Mouse (Mus musculus) embryonic facial prominence, embryonic 12.5 days (tissue): Measurements from ENCODE around the gene Abhd15. TPM values are rescaled to one million over a fixed set of nuclear protein-coding genes. Genes with fewer than 3 reads are reported as not detected.

Experiments used
- ATAC-seq: fragments of 200-750 bp; cut with Nextera tagmentation; 2 replicates; pipeline ENCODE4 v1.8.0; 2017; ENCODE audit not compliant: insufficient number of reproducible peaks, insufficient read depth, low FRiP score, low TSS enrichment
- H3K27ac ChIP-seq: fragments of 300-500 bp; sonication (generic); 2 replicates; pipeline ENCODE4 v1.5.1; 2016; ENCODE audit warnings: mild to moderate bottlenecking
- H3K27me3 ChIP-seq: fragments of 300-500 bp; sonication (generic); 2 replicates; pipeline ENCODE4 v1.6.1; 2016; ENCODE audit warnings: mild to moderate bottlenecking, moderate library complexity
- H3K36me3 ChIP-seq: fragments of 300-500 bp; sonication (generic); 2 replicates; pipeline ENCODE4 v1.6.1; 2016; ENCODE audit warnings: mild to moderate bottlenecking
- H3K4me1 ChIP-seq: fragments of 300-500 bp; sonication (generic); 2 replicates; pipeline ENCODE4 v1.6.1; 2016
- H3K4me2 ChIP-seq: fragments of 300-500 bp; sonication (generic); replicated peaks from 2 replicates; pipeline ENCODE4 v1.6.1; 2016; ENCODE audit warnings: mild to moderate bottlenecking, moderate library complexity
- H3K4me3 ChIP-seq: fragments of 300-500 bp; sonication (generic); 2 replicates; pipeline ENCODE4 v1.5.1; 2016; ENCODE audit warnings: mild to moderate bottlenecking
- H3K9ac ChIP-seq: fragments of 300-500 bp; sonication (generic); 2 replicates; pipeline ENCODE4 v1.6.1; 2016; ENCODE audit warnings: mild to moderate bottlenecking, moderate library complexity
- H3K9me3 ChIP-seq: fragments of 300-500 bp; sonication (generic); 2 replicates; pipeline ENCODE4 v1.6.1; 2016; ENCODE audit warnings: mild to moderate bottlenecking, moderate library complexity
- WGBS: fragments of 180-500 bp; shearing (Covaris S2); methylation state at CpG from one replicate; pipeline ENCODE4 v1.1.7; 2016; 5-methylcytosine and 5-hydroxymethylcytosine counted together
- polyA plus RNA-seq: library from polyadenylated mRNA; unstranded; fragments of >200 nt; fragmentation: Nextera tagmentation; extraction: Ambion mirVana; gene quantifications from 2 replicates; pipeline ENCODE4 v1.2.1, GENCODE M21; 2016

Gene Abhd15
- polyA plus RNA-seq, 1 experiment from 2014 or later, result 2.8 TPM

DNA sequence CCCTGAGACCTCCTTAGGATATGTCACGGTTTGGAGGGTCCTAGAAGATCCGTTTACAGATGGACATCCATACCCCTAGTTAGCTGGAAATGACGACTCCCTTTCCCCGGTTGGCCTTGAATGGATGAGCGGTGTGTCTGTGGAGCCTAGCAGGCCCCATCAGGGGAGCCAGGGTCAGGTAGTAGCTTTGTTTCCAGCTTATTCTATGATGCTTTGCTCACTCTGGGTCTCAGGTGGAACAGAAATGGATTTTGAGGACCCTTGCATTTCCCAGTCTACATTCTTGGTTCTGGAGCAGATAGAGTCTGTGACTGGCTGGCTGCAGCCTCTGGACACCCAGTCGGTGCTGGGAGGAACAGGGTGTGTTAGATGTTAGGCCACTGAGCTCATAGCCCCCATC lies 20.1 kb upstream of the Abhd15 start:
- ATAC-seq, result no peak
- Histone ChIP-seq H3K36me3 (peaks cover 11% of the 10 kb centered on the region), H3K27me3 (no peaks in the 10 kb centered on the region), H3K27ac (peak overlapping the region; percentile 86), H3K4me2 (peak overlapping the region; percentile 95), H3K9ac (peak overlapping the region; percentile 96), H3K4me1 (peaks cover 56% of the 10 kb centered on the region), H3K9me3 (no peaks in the 10 kb centered on the region), H3K4me3 (peak overlapping the region; percentile 86)
- 68% methylated on average over 6 of the region's 6 CpGs for WGBS

DNA sequence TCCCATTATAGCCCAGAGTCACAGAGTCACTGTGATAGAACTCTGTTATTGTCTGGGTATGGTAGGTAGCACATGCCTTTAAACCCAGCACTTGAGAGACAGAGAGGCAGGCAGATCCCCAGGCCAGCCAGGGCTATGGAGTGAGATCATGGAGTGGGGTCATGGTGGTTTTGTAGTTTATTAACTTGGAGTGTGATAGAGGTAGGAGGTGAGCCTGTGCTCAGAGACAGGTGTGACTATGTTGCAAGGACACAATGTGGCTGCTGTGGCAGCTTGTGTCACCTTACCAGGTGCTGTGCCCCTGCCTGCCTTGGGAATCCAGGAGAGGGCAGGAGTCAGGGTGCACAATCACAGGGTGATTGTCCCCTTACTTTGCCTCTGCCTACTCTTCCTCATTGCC lies 19.4 kb upstream of the Abhd15 start:
- Histone ChIP-seq H3K4me2 (no peak overlapping the region), H3K4me1 (peaks cover 53% of the 10 kb centered on the region), H3K4me3 (no peak overlapping the region), H3K9me3 (no peaks in the 10 kb centered on the region), H3K9ac (no peak overlapping the region), H3K27ac (no peak overlapping the region), H3K27me3 (no peaks in the 10 kb centered on the region), H3K36me3 (peaks cover 18% of the 10 kb centered on the region)
- no peak for ATAC-seq

DNA sequence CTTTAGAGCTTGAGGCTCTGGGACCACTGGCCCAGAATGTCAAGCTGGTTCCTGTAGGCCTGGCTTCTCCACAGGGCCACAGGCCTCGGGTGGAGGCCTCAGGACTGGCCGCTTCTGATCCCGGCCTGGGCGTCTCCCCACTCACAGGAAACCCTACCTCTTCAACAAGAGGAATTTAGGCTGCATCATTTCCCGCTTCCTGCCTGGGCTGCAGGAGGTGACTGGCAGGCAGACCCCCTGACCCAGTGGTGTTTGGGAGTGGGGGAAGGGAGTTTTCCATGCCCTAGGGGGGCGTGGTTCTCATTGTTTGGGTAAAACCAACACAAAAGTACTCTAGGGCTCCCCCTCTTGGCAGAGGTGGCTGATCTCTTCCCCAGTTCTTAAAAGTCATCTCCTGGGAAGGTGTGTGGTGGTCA lies 17.6 kb upstream of the Abhd15 start:
- H3K4me3 ChIP-seq, result no peak overlapping the region
- 0 out of 2 replicates have a peak overlapping the region, but pooled peaks have one; percentile 13 for H3K4me2 ChIP-seq
- peak overlapping the region; percentile 63 for H3K27ac ChIP-seq
- no peak overlapping the region for H3K9ac ChIP-seq
- no peaks in the 10 kb centered on the region for H3K27me3 ChIP-seq
- no peaks in the 10 kb centered on the region for H3K9me3 ChIP-seq
- ATAC-seq, result no peak
- peaks cover 28% of the 10 kb centered on the region for H3K36me3 ChIP-seq
- WGBS, result 13% methylated on average over 6 of the region's 6 CpGs
- peaks cover 43% of the 10 kb centered on the region for H3K4me1 ChIP-seq

DNA sequence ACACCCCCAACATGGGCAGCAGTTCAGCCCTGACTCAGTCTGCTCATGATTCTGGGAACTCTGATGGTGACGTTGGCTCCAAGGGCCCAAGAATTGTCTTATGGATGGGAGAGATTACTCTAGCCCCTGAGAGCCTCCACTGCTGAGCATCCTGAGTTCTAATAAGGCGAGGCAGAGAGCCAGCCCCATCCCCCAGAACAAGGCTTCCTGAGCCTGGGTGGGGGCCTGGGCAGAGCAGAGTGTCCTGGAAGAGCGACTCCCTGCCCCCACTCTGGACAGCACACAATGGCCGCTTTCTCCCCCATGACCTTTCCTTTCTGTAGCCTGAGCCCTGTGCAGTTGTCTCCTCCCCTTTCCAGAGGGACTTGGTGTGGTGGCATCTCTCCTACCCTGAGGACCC lies 17.1 kb upstream of the Abhd15 start:
- no peak for ATAC-seq
- Histone ChIP-seq H3K27me3 (no peaks in the 10 kb centered on the region), H3K4me2 (peak overlapping the region; percentile 13; the same call in 1 of the 2 replicates), H3K9me3 (no peaks in the 10 kb centered on the region), H3K4me3 (no peak overlapping the region), H3K9ac (no peak overlapping the region), H3K36me3 (peaks cover 33% of the 10 kb centered on the region), H3K4me1 (peaks cover 43% of the 10 kb centered on the region), H3K27ac (peak overlapping the region; percentile 63)
- WGBS, result 33% methylated on average over 4 of the region's 4 CpGs

DNA sequence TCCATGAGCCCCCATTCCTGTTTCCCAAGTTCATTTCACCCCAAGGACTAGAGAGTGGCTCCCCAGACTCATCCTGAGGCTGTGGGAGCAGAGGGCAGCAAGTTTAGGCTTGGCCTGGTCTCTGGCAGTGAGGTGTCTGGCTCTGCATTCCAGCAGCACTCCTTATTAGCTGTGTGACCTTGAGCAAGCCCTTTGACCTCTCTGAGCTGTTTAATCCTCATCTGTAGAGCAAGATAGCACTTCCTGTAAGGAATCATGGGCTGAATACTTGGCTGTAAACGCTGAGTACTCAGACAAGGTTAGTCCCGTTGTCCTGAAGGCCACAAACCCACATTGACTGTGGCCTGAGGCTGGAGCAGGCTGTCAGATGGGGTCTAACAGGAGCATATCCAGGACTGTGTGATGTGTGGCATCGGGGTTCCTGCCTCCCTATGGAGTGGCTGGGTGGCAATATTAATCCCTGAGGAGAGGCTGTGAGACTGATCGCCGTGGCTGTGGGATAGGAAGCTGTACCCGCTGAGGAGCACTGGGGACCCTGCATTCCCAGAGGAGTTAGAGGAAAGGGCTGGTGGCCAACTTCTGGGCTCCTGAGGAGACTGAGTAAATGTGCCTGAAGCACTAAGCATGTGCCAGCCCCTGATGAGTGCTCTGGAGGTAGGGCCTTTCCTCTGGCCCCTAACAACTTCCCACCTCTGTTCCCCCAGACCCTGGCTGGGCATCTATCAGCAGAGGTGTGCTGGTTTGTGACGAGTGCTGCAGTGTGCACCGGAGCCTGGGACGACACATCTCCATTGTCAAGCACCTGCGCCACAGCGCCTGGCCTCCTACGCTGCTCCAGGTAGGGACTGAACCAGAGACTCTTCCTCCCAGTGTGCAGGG lies 16.4 kb upstream of the Abhd15 start:
- Histone ChIP-seq H3K4me3 (no peak overlapping the region), H3K36me3 (peaks cover 39% of the 10 kb centered on the region), H3K27ac (peak overlapping the region; percentile 63; the same call in 1 of the 2 replicates)

DNA sequence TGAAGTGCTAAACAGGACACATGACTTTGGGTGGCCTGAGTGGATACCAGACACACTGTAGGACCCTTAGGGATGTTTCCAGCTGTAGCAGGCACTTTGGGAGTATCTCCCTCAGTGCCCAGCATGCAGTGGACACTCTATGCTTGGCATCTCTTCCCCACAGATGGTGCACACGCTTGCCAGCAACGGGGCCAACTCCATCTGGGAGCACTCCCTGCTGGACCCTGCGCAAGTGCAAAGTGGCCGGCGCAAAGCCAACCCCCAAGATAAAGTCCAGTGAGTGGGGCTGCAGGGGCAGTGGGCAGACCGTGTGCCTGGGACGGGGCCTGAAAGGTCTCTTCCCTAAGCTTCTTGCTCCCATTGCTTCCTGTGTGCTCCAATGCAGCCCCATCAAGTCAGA lies 15.6 kb upstream of the Abhd15 start:
- no peak for ATAC-seq
- peaks cover 48% of the 10 kb centered on the region for H3K36me3 ChIP-seq
- no peak overlapping the region for H3K4me3 ChIP-seq
- no peak overlapping the region for H3K4me2 ChIP-seq
- peaks cover 38% of the 10 kb centered on the region for H3K4me1 ChIP-seq
- H3K27ac ChIP-seq, result no peak overlapping the region
- no peaks in the 10 kb centered on the region for H3K27me3 ChIP-seq
- H3K9ac ChIP-seq, result no peak overlapping the region
- no peaks in the 10 kb centered on the region for H3K9me3 ChIP-seq
- WGBS, result 90% methylated on average over 7 of the region's 7 CpGs

More for the DNA sequence above, 16.4 kb upstream of the Abhd15 start:
- WGBS, result 60% methylated on average over 12 of the region's 12 CpGs
- Histone ChIP-seq H3K9me3 (no peaks in the 10 kb centered on the region), H3K4me2 (peak overlapping the region; percentile 13; the same call in 1 of the 2 replicates), H3K4me1 (peaks cover 43% of the 10 kb centered on the region), H3K9ac (no peak overlapping the region), H3K27me3 (no peaks in the 10 kb centered on the region)
- ATAC-seq, result no peak

DNA sequence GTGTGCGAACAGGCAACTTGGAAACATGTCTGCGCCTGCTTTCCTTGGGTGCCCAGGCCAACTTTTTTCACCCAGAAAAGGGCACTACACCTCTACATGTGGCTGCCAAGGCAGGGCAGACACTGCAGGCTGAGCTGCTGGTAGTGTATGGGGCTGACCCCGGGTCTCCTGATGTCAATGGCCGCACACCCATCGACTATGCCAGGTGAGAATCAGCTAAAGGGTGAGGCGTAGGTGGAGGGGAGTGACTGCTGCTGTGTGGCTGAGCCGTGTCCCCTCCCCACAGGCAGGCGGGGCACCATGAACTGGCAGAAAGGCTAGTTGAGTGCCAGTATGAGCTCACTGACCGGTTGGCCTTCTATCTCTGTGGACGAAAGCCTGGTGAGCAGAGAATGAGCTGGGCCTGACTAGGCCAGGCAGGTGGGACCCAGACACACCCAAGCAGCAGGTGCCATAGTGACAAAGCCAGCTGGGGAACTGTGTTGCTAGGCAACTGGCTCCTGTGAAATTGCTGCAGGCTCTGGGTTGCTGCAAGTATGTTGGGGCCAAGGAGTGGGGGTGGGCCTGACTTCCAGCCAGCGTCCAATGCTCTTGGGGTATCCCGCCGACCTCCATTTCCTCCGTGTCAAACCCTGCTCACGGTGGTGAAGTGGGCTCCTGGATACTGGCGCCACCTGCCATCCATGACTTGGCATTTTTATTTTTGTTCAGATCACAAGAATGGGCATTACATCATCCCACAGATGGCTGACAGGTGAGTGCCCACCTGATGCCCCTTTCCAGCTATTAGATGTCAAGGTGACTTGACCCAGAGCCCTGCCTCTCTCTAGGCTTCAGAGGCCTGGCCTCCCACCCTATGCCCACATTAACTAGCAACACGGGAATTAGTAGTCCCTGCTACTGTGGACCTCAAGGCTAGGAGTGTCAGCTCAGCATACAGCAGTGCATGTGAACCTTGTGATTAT lies 14.3 kb upstream of the Abhd15 start:
- Histone ChIP-seq H3K27ac (no peak overlapping the region), H3K9me3 (no peaks in the 10 kb centered on the region), H3K36me3 (peaks cover 61% of the 10 kb centered on the region), H3K4me1 (peaks cover 26% of the 10 kb centered on the region), H3K27me3 (no peaks in the 10 kb centered on the region), H3K4me2 (no peak overlapping the region), H3K9ac (no peak overlapping the region), H3K4me3 (no peak overlapping the region)
- no peak for ATAC-seq
- WGBS, result 81% methylated on average over 17 of the region's 17 CpGs

DNA sequence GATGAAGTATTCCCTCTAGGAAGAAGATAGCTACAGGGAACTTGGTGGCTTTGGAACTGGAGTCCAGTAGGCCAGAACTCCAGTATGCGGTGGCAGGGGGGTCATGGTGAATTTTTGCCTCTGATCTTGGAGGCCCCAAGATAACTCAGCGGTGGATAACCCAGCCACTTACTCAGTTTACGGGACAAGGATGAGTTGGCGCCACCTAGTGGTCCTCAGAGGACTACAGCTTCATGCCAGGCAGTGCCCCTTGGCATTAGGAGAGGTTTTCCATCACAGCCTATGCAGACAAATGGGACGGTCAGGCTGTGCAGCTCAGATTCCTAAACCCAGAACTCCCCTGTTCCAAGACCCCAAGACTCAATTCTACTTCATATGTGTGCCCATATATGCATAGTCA lies 13.5 kb upstream of the Abhd15 start:
- Histone ChIP-seq H3K4me2 (no peak overlapping the region), H3K4me3 (no peak overlapping the region), H3K36me3 (peaks cover 68% of the 10 kb centered on the region), H3K9me3 (no peaks in the 10 kb centered on the region), H3K9ac (no peak overlapping the region), H3K27me3 (no peaks in the 10 kb centered on the region), H3K27ac (no peak overlapping the region), H3K4me1 (peaks cover 22% of the 10 kb centered on the region)
- no peak for ATAC-seq
- WGBS, result 23% methylated on average over 5 of the region's 5 CpGs

DNA sequence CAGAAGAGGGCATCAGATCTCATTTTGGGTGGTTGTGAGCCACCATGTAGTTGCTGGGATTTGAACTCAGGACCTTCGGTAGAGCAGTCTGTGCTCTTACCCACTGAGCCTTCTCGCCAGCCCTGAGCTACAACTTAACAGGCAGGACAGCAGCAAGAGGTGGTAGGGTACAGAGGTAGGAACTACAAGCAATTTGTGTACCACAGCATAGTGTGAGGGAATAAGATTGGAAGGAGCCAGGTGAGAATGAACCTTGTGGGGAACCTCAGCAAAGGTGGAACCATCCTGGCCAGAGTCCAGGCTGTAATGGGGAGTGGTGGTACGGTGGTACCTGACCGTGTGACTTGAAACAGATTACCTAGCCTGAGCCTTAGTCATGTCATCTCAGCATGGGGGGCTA lies 12.9 kb upstream of the Abhd15 start:
- H3K4me1 ChIP-seq, result peaks cover 20% of the 10 kb centered on the region
- H3K36me3 ChIP-seq, result peaks cover 74% of the 10 kb centered on the region
- no peaks in the 10 kb centered on the region for H3K9me3 ChIP-seq
- no peak for ATAC-seq
- H3K4me3 ChIP-seq, result no peak overlapping the region
- H3K27me3 ChIP-seq, result no peaks in the 10 kb centered on the region
- no peak overlapping the region for H3K27ac ChIP-seq
- no peak overlapping the region for H3K4me2 ChIP-seq
- H3K9ac ChIP-seq, result no peak overlapping the region
- WGBS, result 91% methylated on average over 4 of the region's 4 CpGs

DNA sequence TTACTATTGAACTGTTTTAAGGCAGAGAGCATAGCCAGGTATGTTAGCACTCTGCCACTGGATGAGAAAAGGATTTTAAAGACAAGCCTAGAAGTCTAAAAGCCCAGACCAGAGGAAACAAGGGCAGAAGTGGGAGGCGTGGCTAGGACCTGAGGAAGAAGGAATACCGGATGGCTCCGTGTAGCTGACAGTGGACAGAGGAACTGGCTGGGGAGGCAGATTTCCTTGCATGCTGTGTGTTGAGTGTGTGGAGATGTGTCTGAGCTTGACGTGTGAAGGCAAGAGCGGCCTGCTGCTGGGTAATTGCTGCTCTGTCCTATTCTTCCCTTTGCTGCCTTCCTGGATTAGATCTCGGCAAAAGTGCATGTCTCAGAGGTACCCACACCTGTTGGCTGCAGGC lies 12.4 kb upstream of the Abhd15 start:
- 81% methylated on average over 6 of the region's 6 CpGs for WGBS

DNA sequence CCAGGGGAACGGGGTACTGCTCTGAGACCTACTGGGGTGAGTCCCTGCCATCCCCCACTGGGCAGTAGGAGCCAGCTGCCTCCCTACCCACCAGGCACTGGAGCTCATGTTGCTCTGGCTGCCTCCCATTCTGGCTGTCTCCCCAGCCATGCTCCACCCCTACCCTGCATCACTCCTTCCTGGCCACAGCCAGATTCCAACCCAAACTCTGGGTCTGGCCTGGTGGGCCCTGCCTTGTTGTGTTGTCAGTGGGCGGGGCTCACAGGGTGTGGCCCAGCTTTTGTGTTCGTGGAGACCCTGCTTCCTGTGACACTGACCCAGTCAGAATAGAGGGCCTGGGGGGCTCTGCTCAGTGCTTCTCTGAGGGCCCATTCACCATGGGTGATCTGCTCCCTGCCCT lies 11.4 kb upstream of the Abhd15 start:
- WGBS, result 57% methylated on average over 3 of the region's 3 CpGs
- Histone ChIP-seq H3K4me3 (no peak overlapping the region), H3K27ac (no peak overlapping the region), H3K9me3 (no peaks in the 10 kb centered on the region), H3K4me1 (peaks cover 11% of the 10 kb centered on the region), H3K9ac (no peak overlapping the region), H3K27me3 (no peaks in the 10 kb centered on the region), H3K4me2 (no peak overlapping the region), H3K36me3 (peaks cover 80% of the 10 kb centered on the region)
- ATAC-seq, result no peak

More for the DNA sequence above, 12.4 kb upstream of the Abhd15 start:
- Histone ChIP-seq H3K4me3 (no peak overlapping the region), H3K9me3 (no peaks in the 10 kb centered on the region), H3K27ac (no peak overlapping the region), H3K4me1 (peaks cover 15% of the 10 kb centered on the region), H3K4me2 (no peak overlapping the region), H3K36me3 (peaks cover 79% of the 10 kb centered on the region), H3K9ac (no peak overlapping the region), H3K27me3 (no peaks in the 10 kb centered on the region)
- ATAC-seq, result no peak
